Mouse (Mus musculus) thymus, adult 2 months (tissue): ENCODE measurements around the gene Tmbim7. TPM values are rescaled to one million over a fixed set of nuclear protein-coding genes. Genes with fewer than 3 reads are reported as not detected.

Source experiments
- DNase-seq: peaks from one replicate; pipeline ENCODE4 v3.0.0; 2021
- H3K27ac ChIP-seq: fragments of 200-500 bp; 2 replicates; pipeline ENCODE4 v1.5.1; 2012; ENCODE audit warnings: low read length, control low read depth; ENCODE audit not compliant: control insufficient read depth, insufficient read depth
- H3K27me3 ChIP-seq: fragments of 200-500 bp; 2 replicates; pipeline ENCODE4 v1.6.1; 2012; ENCODE audit warnings: mild to moderate bottlenecking, low read length, moderate library complexity, mixed read lengths; ENCODE audit not compliant: control insufficient read depth, insufficient read depth
- H3K36me3 ChIP-seq: fragments of 200-500 bp; 2 replicates; pipeline ENCODE4 v1.6.1; 2012; ENCODE audit warnings: mild to moderate bottlenecking, low read length, moderate library complexity; ENCODE audit not compliant: control insufficient read depth, insufficient read depth
- H3K4me1 ChIP-seq: fragments of 200-500 bp; replicated peaks from 2 replicates; pipeline ENCODE4 v1.6.1; 2012; ENCODE audit warnings: low read length; ENCODE audit not compliant: control insufficient read depth, insufficient read depth
- H3K4me3 ChIP-seq: fragments of 200-500 bp; 2 replicates; pipeline ENCODE4 v1.5.1; 2012; ENCODE audit warnings: mild to moderate bottlenecking, low read length, control low read depth, moderate library complexity; ENCODE audit not compliant: control insufficient read depth, insufficient read depth
- CTCF ChIP-seq: fragments of 200-500 bp; IDR thresholded peaks from 2 replicates; pipeline ENCODE4 v1.5.1; 2012; ENCODE audit warnings: mild to moderate bottlenecking, control low read depth, low read length, moderate library complexity, borderline replicate concordance; ENCODE audit not compliant: control insufficient read depth, poor library complexity, insufficient read depth; ENCODE audit errors: extremely low read depth
- POLR2A ChIP-seq: fragments of 200-500 bp; IDR thresholded peaks from 2 replicates; pipeline ENCODE4 v1.6.1; 2012; ENCODE audit warnings: mild to moderate bottlenecking, low read length, control low read depth, moderate library complexity; ENCODE audit not compliant: control insufficient read depth, poor library complexity, insufficient read depth; ENCODE audit errors: extremely low read depth
- WGBS: fragments of 180-500 bp; shearing (Covaris S2); methylation state at CpG from one replicate; pipeline ENCODE4 v1.1.7; 2018; 5-methylcytosine and 5-hydroxymethylcytosine counted together
- polyA plus RNA-seq: library from polyadenylated mRNA; depleted of rRNA; stranded (reverse); fragments of >200 nt; gene quantifications from 2 replicates; pipeline ENCODE4 v1.2.3, GENCODE M21; 2012

The Tmbim7 gene
- polyA plus RNA-seq, 1 experiment = not detected

DNA sequence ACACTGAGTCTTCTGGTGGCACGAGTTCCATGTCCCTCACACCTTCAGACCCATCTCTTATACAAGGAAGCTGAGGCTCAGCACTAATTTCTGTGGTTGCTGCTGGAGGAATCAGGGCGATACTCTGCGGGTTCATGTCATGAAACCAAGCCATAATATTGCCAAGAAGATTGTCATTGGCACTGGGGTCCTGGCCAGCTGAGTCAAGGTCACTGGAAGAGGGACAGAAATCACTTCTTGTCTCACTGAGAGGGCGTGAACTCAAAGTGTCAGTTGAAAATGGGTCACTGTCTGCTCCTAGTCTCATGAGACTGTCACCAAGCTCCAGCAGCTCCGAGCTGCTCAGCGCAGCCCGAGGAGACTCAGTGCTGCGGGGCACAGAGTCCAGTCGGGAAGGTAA lies 42.0 kb downstream of the Tmbim7 start:
- no peak for TF ChIP-seq CTCF
- TF ChIP-seq POLR2A = no peak
- DNase-seq = no peak
- WGBS = 97% methylated on average over 9 of the region's 9 CpGs
- H3K4me1 ChIP-seq = no peaks in the 10 kb centered on the region; the same call in 1 of the 2 replicates
- no peak overlapping the region for H3K4me3 ChIP-seq
- H3K36me3 ChIP-seq = peaks cover 29% of the 10 kb centered on the region
- H3K27me3 ChIP-seq = no peaks in the 10 kb centered on the region
- no peak overlapping the region for H3K27ac ChIP-seq

- H3K36me3 ChIP-seq = peaks cover 33% of the 10 kb centered on the region
- 61% methylated on average over 4 of the region's 4 CpGs for WGBS
- no peak for TF ChIP-seq POLR2A
- TF ChIP-seq CTCF = no peak
Observed at GRCm38 (mm10) chr5:3695191-3695590, 44.2 kb downstream of the Tmbim7 start.

DNA sequence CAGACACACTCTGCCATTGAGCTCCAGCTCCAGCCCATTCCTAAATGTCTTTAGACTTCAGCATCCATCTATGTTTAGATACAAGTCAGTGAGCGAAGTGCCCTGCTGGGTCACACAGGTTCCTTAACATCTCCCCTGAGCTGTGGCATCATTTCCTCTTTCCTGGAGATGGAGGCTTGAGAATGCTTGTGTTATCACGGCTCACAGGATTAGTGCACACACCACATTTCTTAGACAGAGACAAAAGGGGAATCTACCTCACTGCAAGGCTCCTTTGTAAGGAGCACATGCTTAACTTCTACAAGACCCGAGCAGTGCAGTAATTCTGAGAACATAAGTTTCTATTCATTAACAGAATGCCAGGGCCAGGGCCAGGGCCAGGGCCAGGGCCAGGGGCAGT lies 45.0 kb downstream of the Tmbim7 start:
- H3K36me3 ChIP-seq = peaks cover 39% of the 10 kb centered on the region
- TF ChIP-seq POLR2A (no peak), CTCF (no peak)

More at GRCm38 (mm10) chr5:3695191-3695590, 44.2 kb downstream of the Tmbim7 start:
- Histone ChIP-seq H3K27me3 (no peaks in the 10 kb centered on the region), H3K4me3 (no peak overlapping the region), H3K27ac (no peak overlapping the region), H3K4me1 (no peaks in the 10 kb centered on the region; the same call in 1 of the 2 replicates)
- no peak for DNase-seq

DNA sequence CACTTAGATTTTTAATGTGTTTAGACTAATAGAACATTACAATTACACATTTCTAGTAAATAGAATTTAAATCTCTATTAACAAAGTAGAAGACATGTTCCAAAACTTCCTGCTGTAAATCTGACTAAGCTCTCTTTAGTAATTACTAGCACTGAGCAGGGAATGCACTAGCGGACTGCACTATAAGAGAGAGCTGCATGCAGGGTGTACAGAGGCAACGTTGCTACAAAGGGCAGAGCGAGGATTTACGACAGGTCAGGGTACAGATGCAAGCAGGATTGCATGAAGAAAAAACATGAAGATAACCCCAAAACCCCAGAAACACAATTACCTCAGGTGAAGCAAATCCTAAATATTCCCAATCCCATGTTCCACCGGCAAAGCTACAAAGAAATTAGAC lies 49.0 kb downstream of the Tmbim7 start:
- Histone ChIP-seq H3K27ac (no peak overlapping the region), H3K4me1 (no peaks in the 10 kb centered on the region; the same call in 1 of the 2 replicates), H3K27me3 (no peaks in the 10 kb centered on the region), H3K4me3 (no peak overlapping the region), H3K36me3 (peaks cover 32% of the 10 kb centered on the region)
- no peak for TF ChIP-seq POLR2A
- TF ChIP-seq CTCF = no peak
- WGBS = 96% methylated on average over 5 of the region's 5 CpGs
- no peak for DNase-seq

More for the DNA sequence above, 45.0 kb downstream of the Tmbim7 start:
- Histone ChIP-seq H3K4me3 (no peak overlapping the region), H3K4me1 (no peaks in the 10 kb centered on the region; the same call in 1 of the 2 replicates), H3K27me3 (no peaks in the 10 kb centered on the region), H3K27ac (no peak overlapping the region)
- WGBS = 83% methylated on average over 3 of the region's 3 CpGs
- DNase-seq = no peak

GRCm38 (mm10) chr5:3702180-3702579 lies 51.2 kb downstream of the Tmbim7 start:
- TF ChIP-seq CTCF (no peak), POLR2A (no peak)
- no peak overlapping the region for H3K27ac ChIP-seq
- peaks cover 27% of the 10 kb centered on the region for H3K36me3 ChIP-seq
- H3K4me1 ChIP-seq = no peaks in the 10 kb centered on the region
- no peaks in the 10 kb centered on the region for H3K27me3 ChIP-seq
- 97% methylated on average over 4 of the region's 4 CpGs for WGBS
- H3K4me3 ChIP-seq = no peak overlapping the region
- no peak for DNase-seq

GRCm38 (mm10) chr5:3715800-3716199 lies 64.8 kb downstream of the Tmbim7 start:
- Histone ChIP-seq H3K27me3 (no peaks in the 10 kb centered on the region), H3K4me3 (no peak overlapping the region), H3K36me3 (0 out of 2 replicates have a peak, but pooled peaks cover 6% of the 10 kb centered on the region), H3K27ac (no peak overlapping the region), H3K4me1 (no peaks in the 10 kb centered on the region)
- TF ChIP-seq POLR2A (no peak), CTCF (no peak)
- DNase-seq = no peak
- over 99% methylated on average over 5 of the region's 5 CpGs for WGBS

GRCm38 (mm10) chr5:3719371-3719770 lies 68.4 kb downstream of the Tmbim7 start:
- Histone ChIP-seq H3K27ac (no peak overlapping the region), H3K36me3 (peaks cover 8% of the 10 kb centered on the region; the same call in 1 of the 2 replicates), H3K4me1 (no peaks in the 10 kb centered on the region), H3K27me3 (no peaks in the 10 kb centered on the region), H3K4me3 (no peak overlapping the region)
- WGBS = 92% methylated on average over 4 of the region's 4 CpGs
- no peak for DNase-seq
- TF ChIP-seq POLR2A (no peak), CTCF (no peak)
